Mouse (Mus musculus) effector memory CD4-positive, alpha-beta T cell, adult 7 months (primary cell): ENCODE data around the gene Brd1. TPM values are rescaled to one million over a fixed set of nuclear protein-coding genes. Genes with fewer than 3 reads are reported as not detected.

Experiments used
- polyA plus RNA-seq: library from polyadenylated mRNA; unstranded; fragments of 100-300 nt; shearing (Covaris generic); gene quantifications from one replicate; pipeline ENCODE4 v1.2.1, GENCODE M21; 2017

Gene Brd1
- polyA plus RNA-seq, result 63.9 TPM

GRCm38 (mm10) chr15:88733834-88734571 is at the start of gene Brd1:
Gene Brd1, minus strand, starts transcription at chr15:88734233.

GRCm38 (mm10) chr15:88751564-88752402 is 17.8 kb upstream of the Brd1 start, which contains the start of gene Zbed4:
Gene Zbed4, plus strand, starts transcription at chr15:88751660.

Other genes with a start within 250 kb of the Brd1 start
- gene Zdhhc25, start 133.9 kb downstream of the Brd1 start, polyA plus RNA-seq, result not detected
- 4.3 TPM for gene Zbed4, start 17.4 kb upstream of the Brd1 start, polyA plus RNA-seq
- 9.4 TPM for gene Alg12, start 85.1 kb upstream of the Brd1 start, polyA plus RNA-seq
- 39.2 TPM for gene Creld2, start 85.4 kb upstream of the Brd1 start, polyA plus RNA-seq
- 96.8 TPM for gene Pim3, start 128.0 kb upstream of the Brd1 start, polyA plus RNA-seq
- gene Ttll8, start 220.2 kb upstream of the Brd1 start, polyA plus RNA-seq, result not detected
- not detected for gene Mlc1, start 244.8 kb upstream of the Brd1 start, polyA plus RNA-seq
- gene Mov10l1, start 248.7 kb upstream of the Brd1 start, polyA plus RNA-seq, result not detected